In genomic region chr11:117240861-117241738, GRCm38 (mm10) we compare ENCODE assay signal across 21 mouse cellular contexts. TPM values are rescaled to one million over a fixed set of nuclear protein-coding genes. Genes with fewer than 3 reads are reported as not detected.
DNase-seq lines count a peak whose midpoint lies in the region; ATAC-seq and TF ChIP-seq lines count a peak whose summit lies in the region.
"Had no signal": no experiment of that assay in that cellular context is flagged by ENCODE, and none has a peak within 500 bp of the region (broad histone marks: within the 10 kb centered on the region; RNA-seq: fewer than 3 reads in every experiment).

No protein-coding gene starts in this region.

- no peaks in the 10 kb centered on the region for H3K9me3 ChIP-seq in embryonic facial prominence, embryonic 14.5 days (ENCODE audit: control insufficient read depth, low read length)
- H3K9me3 ChIP-seq in embryonic facial prominence, embryonic 10.5 days = no peaks in the 10 kb centered on the region
- H3K9me3 ChIP-seq in limb, embryonic 15.5 days = no peaks in the 10 kb centered on the region
- no peaks in the 10 kb centered on the region for H3K9me3 ChIP-seq in limb, embryonic 10.5 days (replicated peaks)
- no peaks in the 10 kb centered on the region for H3K9me3 ChIP-seq in MEL (replicated peaks; ENCODE audit: insufficient read depth, low read length)
- H3K9me3 ChIP-seq in hindbrain, embryonic 12.5 days (replicated peaks) = no peaks in the 10 kb centered on the region
- H3K9me3 ChIP-seq: forebrain, embryonic 15.5 days; hindbrain, embryonic 10.5 days; midbrain, embryonic 10.5 days had no signal

- H3K4me1 ChIP-seq in embryonic facial prominence, embryonic 14.5 days (ENCODE audit: control insufficient read depth, insufficient read depth, low read length) = peaks cover 3% of the 10 kb centered on the region; the same call in 1 of the 2 replicates
- peaks cover 20% of the 10 kb centered on the region for H3K4me1 ChIP-seq in embryonic facial prominence, embryonic 10.5 days
- peaks cover 30% of the 10 kb centered on the region for H3K4me1 ChIP-seq in limb, embryonic 15.5 days
- H3K4me1 ChIP-seq in limb, embryonic 10.5 days = peaks cover 34% of the 10 kb centered on the region
- peaks cover 17 to 36% of the 10 kb centered on the region in 2 experiments for H3K4me1 ChIP-seq in MEL (ENCODE audit: control insufficient read depth in 1 of 2, insufficient read depth in 2 of 2, low read length in 2 of 2)
- peaks cover 6% of the 10 kb centered on the region for H3K4me1 ChIP-seq in hindbrain, embryonic 12.5 days

- H3K36me3 ChIP-seq in embryonic facial prominence, embryonic 14.5 days (ENCODE audit: control insufficient read depth, insufficient read depth, low read length) = 0 out of 2 replicates have a peak, but pooled peaks cover 3% of the 10 kb centered on the region
- 0 out of 2 replicates have a peak, but pooled peaks cover 4% of the 10 kb centered on the region for H3K36me3 ChIP-seq in embryonic facial prominence, embryonic 10.5 days (replicated peaks)
- H3K36me3 ChIP-seq in limb, embryonic 15.5 days = peaks cover 7% of the 10 kb centered on the region; the same call in 1 of the 2 replicates
- H3K36me3 ChIP-seq in limb, embryonic 10.5 days = 0 out of 2 replicates have a peak, but pooled peaks cover 3% of the 10 kb centered on the region
- peaks cover 0 to 27% of the 10 kb centered on the region in 2 experiments; a peak in 2 of 4 replicates for H3K36me3 ChIP-seq in MEL (ENCODE audit: control insufficient read depth in 1 of 2, insufficient read depth in 2 of 2, low read length in 2 of 2)
- no peaks in the 10 kb centered on the region for H3K36me3 ChIP-seq in hindbrain, embryonic 12.5 days
- H3K36me3 ChIP-seq: forebrain, embryonic 15.5 days; hindbrain, embryonic 10.5 days; midbrain, embryonic 10.5 days had no signal

- ATAC-seq in embryonic facial prominence, embryonic 14.5 days (ENCODE audit: low read depth) = no peak
- no peak for ATAC-seq in limb, embryonic 15.5 days (ENCODE audit: insufficient number of reproducible peaks, low FRiP score, low TSS enrichment, low read depth)
- ATAC-seq in hindbrain, embryonic 12.5 days (ENCODE audit: low FRiP score) = no peak
- ATAC-seq: forebrain, embryonic 15.5 days; inflammation-experienced regulatory T-cells, adult 6 months; liver, postnatal 0 days had no signal

- no peak for TF ChIP-seq CTCF in MEL (IDR thresholded peaks at IDR 0.05 in 2 of 3, conservative IDR thresholded peaks at IDR 0.05 in 1 of 3; ENCODE audit: control insufficient read depth in 1 of 3, insufficient read depth in 1 of 3, low read depth in 2 of 3, low read length in 3 of 3, poor library complexity in 1 of 3, severe bottlenecking in 1 of 3)

- no peak overlapping the region for H3K4me2 ChIP-seq in embryonic facial prominence, embryonic 14.5 days (ENCODE audit: low read depth, low read length)
- no peak overlapping the region for H3K4me2 ChIP-seq in limb, embryonic 15.5 days
- H3K4me2 ChIP-seq in hindbrain, embryonic 12.5 days (replicated peaks) = no peak overlapping the region
- H3K4me2 ChIP-seq: forebrain, embryonic 15.5 days had no signal

- TF ChIP-seq RAD21 in MEL (IDR thresholded peaks at IDR 0.05; ENCODE audit: low read depth, low read length) = no peak

- no peak overlapping the region for H3K9ac ChIP-seq in embryonic facial prominence, embryonic 14.5 days (ENCODE audit: low read depth, low read length)
- H3K9ac ChIP-seq in limb, embryonic 15.5 days = no peak overlapping the region
- H3K9ac ChIP-seq in MEL (ENCODE audit: control insufficient read depth, low read depth, low read length, poor library complexity, severe bottlenecking) = no peak overlapping the region
- H3K9ac ChIP-seq in hindbrain, embryonic 12.5 days = no peak overlapping the region
- H3K9ac ChIP-seq: forebrain, embryonic 15.5 days; liver, postnatal 0 days had no signal

- H3K4me3 ChIP-seq in embryonic facial prominence, embryonic 14.5 days (ENCODE audit: low read depth, low read length) = no peak overlapping the region
- H3K4me3 ChIP-seq in embryonic facial prominence, embryonic 10.5 days = no peak overlapping the region
- no peak overlapping the region for H3K4me3 ChIP-seq in limb, embryonic 15.5 days
- H3K4me3 ChIP-seq in limb, embryonic 10.5 days = no peak overlapping the region
- H3K4me3 ChIP-seq in MEL (ENCODE audit: control insufficient read depth in 1 of 2, insufficient read depth in 1 of 2, low read depth in 2 of 2, low read length in 2 of 2) = no peak overlapping the region
- H3K4me3 ChIP-seq in hindbrain, embryonic 12.5 days = no peak overlapping the region
- H3K4me3 ChIP-seq: forebrain, embryonic 15.5 days; hindbrain, embryonic 10.5 days; midbrain, embryonic 10.5 days had no signal

- H3K79me2 ChIP-seq in MEL (ENCODE audit: control insufficient read depth, insufficient read depth, low read length, poor library complexity) = no peaks in the 10 kb centered on the region

- H3K27ac ChIP-seq in embryonic facial prominence, embryonic 14.5 days (replicated peaks; ENCODE audit: low read depth, low read length) = peak overlapping the region; percentile 61; the same call in 1 of the 2 replicates
- H3K27ac ChIP-seq in embryonic facial prominence, embryonic 10.5 days (replicated peaks) = no peak overlapping the region
- H3K27ac ChIP-seq in limb, embryonic 15.5 days = peak overlapping the region; percentile 35; the same call in 1 of the 2 replicates
- H3K27ac ChIP-seq in limb, embryonic 10.5 days = no peak overlapping the region
- H3K27ac ChIP-seq in MEL (ENCODE audit: control insufficient read depth, low read depth, low read length) = no peak overlapping the region
- H3K27ac ChIP-seq in hindbrain, embryonic 12.5 days = no peak overlapping the region
- H3K27ac ChIP-seq: forebrain, embryonic 15.5 days; hindbrain, embryonic 10.5 days; stomach, postnatal 0 days had no signal

- 77% methylated on average over 11 of the region's 11 CpGs for WGBS in embryonic facial prominence, embryonic 14.5 days
- WGBS in embryonic facial prominence, embryonic 10.5 days = 87% methylated on average over 11 of the region's 11 CpGs
- 77% methylated on average over 11 of the region's 11 CpGs for WGBS in limb, embryonic 15.5 days
- 87% methylated on average over 11 of the region's 11 CpGs for WGBS in limb, embryonic 10.5 days
- 82% methylated on average over 11 of the region's 11 CpGs for WGBS in hindbrain, embryonic 12.5 days

- no peak for DNase-seq in embryonic facial prominence, embryonic 14.5 days (ENCODE audit: low spot score)
- DNase-seq in embryonic facial prominence, embryonic 10.5 days (ENCODE audit: low spot score) = no peak
- DNase-seq in limb, embryonic 10.5 days (ENCODE audit: low spot score) = no peak
- peak; percentile 78 for DNase-seq in 416B (ENCODE audit: low read depth)
- DNase-seq in MEL (ENCODE audit: low read depth, low spot score) = no peak
- DNase-seq in cerebellum, adult 8-10 months = no peak
- DNase-seq: B cell, adult 2 months; cerebellum, postnatal 14 days; kidney, adult 9 months; kidney, postnatal 36 days; liver; liver, postnatal 0 days; right cerebral cortex, postnatal 14 days; thymus, postnatal 14 days had no signal

- no peak for TF ChIP-seq EP300 in MEL (IDR thresholded peaks at IDR 0.05; ENCODE audit: low read depth in 1 of 2, low read length in 2 of 2)

- no peak for TF ChIP-seq POLR2A in MEL (IDR thresholded peaks at IDR 0.05; ENCODE audit: control insufficient read depth in 1 of 2, insufficient read depth in 1 of 2, low read depth in 1 of 2, low read length in 2 of 2, poor library complexity in 1 of 2)

- H3K27me3 ChIP-seq in embryonic facial prominence, embryonic 14.5 days (replicated peaks; ENCODE audit: control insufficient read depth, insufficient read depth, low read length) = no peaks in the 10 kb centered on the region
- H3K27me3 ChIP-seq in embryonic facial prominence, embryonic 10.5 days (replicated peaks; ENCODE audit: low read depth, poor library complexity, severe bottlenecking) = 0 out of 2 replicates have a peak, but pooled peaks cover under 1% of the 10 kb centered on the region
- no peaks in the 10 kb centered on the region for H3K27me3 ChIP-seq in limb, embryonic 15.5 days
- H3K27me3 ChIP-seq in limb, embryonic 10.5 days (ENCODE audit: low read depth, poor library complexity, severe bottlenecking) = no peaks in the 10 kb centered on the region
- no peaks in the 10 kb centered on the region for H3K27me3 ChIP-seq in MEL (ENCODE audit: control insufficient read depth in 1 of 2, insufficient read depth in 2 of 2, low read length in 2 of 2)
- no peaks in the 10 kb centered on the region; the same call in 1 of the 2 replicates for H3K27me3 ChIP-seq in hindbrain, embryonic 12.5 days
- H3K27me3 ChIP-seq: forebrain, embryonic 15.5 days had no signal

TF ChIP-seq in MEL, 35 proteins besides CTCF, POLR2A, EP300 and RAD21:
- 0 out of 2 replicates have a peak, but pooled peaks have one; percentile 2 for TF ChIP-seq TBP (IDR thresholded peaks at IDR 0.05; ENCODE audit: low read depth, low read length)
- no peak for TF ChIP-seq UBTF (IDR thresholded peaks at IDR 0.05; ENCODE audit: borderline replicate concordance, insufficient read depth, low read depth, low read length)

RNA-seq across cellular contexts. Expression of gene Sept9, which starts 41.6 kb away (rescaled TPM):
- 115 and 138 TPM in 2 replicates for polyA plus RNA-seq in embryonic facial prominence, embryonic 14.5 days (2014; fragmentation: Nextera tagmentation; extraction: Ambion mirVana)
- 255 TPM in 2 replicates for polyA plus RNA-seq in embryonic facial prominence, embryonic 10.5 days (2016; fragmentation: Nextera tagmentation; extraction: Ambion mirVana)
- polyA plus RNA-seq in limb, embryonic 15.5 days (2015; fragmentation: Nextera tagmentation; extraction: Ambion mirVana) = 135 and 139 TPM in 2 replicates
- 265 and 282 TPM in 2 replicates for polyA plus RNA-seq in limb, embryonic 10.5 days (2016; fragmentation: Nextera tagmentation; extraction: Ambion mirVana)
- total RNA-seq in MEL (2012; rRNA removed) = 163 and 205 TPM in 2 replicates
- 100 to 1,000 TPM in 1 of 2 experiments, 10 to 100 TPM in 1; 49.7 to 196 TPM for polyA plus RNA-seq in MEL (2012; ENCODE audit: insufficient read depth in 1 of 2, insufficient read length in 2 of 2, low read depth in 1 of 2, low replicate concordance in 2 of 2, missing spikeins in 1 of 2)
- polyA plus RNA-seq in hindbrain, embryonic 12.5 days (2016; fragmentation: Nextera tagmentation; extraction: Ambion mirVana) = 165 and 179 TPM in 2 replicates

Comparison
In these comparisons a context has a peak if more than half of its experiments do, and no peak if none do; other contexts are left out.
1. H3K27ac ChIP-seq: peak in embryonic facial prominence, embryonic 14.5 days (single experiment) and limb, embryonic 15.5 days (single experiment); none in embryonic facial prominence, embryonic 10.5 days (single experiment), limb, embryonic 10.5 days (single experiment), MEL (single experiment) and hindbrain, embryonic 12.5 days (single experiment).